Mouse (Mus musculus) liver, postnatal 0 days (tissue): ENCODE data around the gene 3110082I17Rik.

ENCODE experiments used
- CTCF ChIP-seq: sonication (generic); IDR thresholded peaks from 2 replicates; pipeline ENCODE4 v1.5.1; 2016; ENCODE audit warnings: antibody characterized with exemption, low read depth
- EP300 ChIP-seq: IDR thresholded peaks from 2 replicates; pipeline ENCODE4 v1.6.1; 2016; ENCODE audit warnings: antibody characterized with exemption, low read depth, mild to moderate bottlenecking

DNA sequence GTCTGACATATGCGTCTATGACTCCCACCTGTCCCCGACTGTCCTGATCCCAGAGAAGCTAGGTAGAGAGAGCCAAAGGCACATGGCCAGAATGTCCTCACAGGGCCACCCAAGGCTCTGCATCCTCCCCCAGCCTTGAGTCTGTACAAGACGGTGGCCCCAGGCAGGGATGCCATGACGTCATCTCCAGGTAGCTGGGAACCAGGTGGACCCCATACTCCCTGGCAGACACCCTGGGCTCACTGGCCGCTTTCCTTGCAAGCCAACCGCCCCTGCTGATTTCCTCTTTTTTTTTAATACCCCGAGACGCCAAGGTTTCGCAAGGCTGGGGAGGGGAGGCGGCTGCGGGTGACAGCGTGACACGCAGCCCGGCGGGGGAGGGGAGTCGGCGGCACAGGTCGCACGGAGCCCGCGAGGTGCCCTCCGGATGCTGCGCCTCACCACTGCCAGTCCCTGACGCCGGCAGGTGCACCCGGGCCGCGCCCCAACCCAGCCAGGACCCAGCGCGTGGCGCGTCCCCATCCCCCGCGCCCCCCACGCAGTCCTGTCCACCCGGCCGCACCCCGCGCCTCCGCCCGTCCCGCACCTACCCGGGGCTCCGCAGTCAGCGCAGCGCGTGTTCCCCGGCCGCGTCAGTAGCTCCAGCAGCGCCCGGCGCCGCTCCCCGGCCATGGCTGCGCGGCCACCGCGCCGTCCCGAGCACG, 135.5 kb downstream of the 3110082I17Rik start:
- TF ChIP-seq CTCF, result no peak
- no peak for TF ChIP-seq EP300
